Mouse (Mus musculus) cortical plate, adult 2 months (tissue): ENCODE data around the gene Tktl1. TPM values are rescaled to one million over a fixed set of nuclear protein-coding genes. Genes with fewer than 3 reads are reported as not detected.

ENCODE experiments used
- H3K27ac ChIP-seq: fragments of 200-500 bp; 2 replicates; pipeline ENCODE4 v1.5.1; 2012; ENCODE audit warnings: low read length, control low read depth, inconsistent platforms; ENCODE audit not compliant: insufficient read depth
- H3K4me1 ChIP-seq: fragments of 200-500 bp; 2 replicates; pipeline ENCODE4 v1.6.1; 2011; ENCODE audit warnings: low read length; ENCODE audit not compliant: control insufficient read depth, insufficient read depth
- H3K4me3 ChIP-seq: fragments of 200-500 bp; 2 replicates; pipeline ENCODE4 v1.5.1; 2011; ENCODE audit warnings: mild to moderate bottlenecking, low read length, control low read depth; ENCODE audit not compliant: insufficient read depth
- CTCF ChIP-seq: fragments of 200-500 bp; IDR thresholded peaks from 2 replicates; pipeline ENCODE4 v1.5.1; 2011; ENCODE audit warnings: mild to moderate bottlenecking, control low read depth, low read length; ENCODE audit not compliant: insufficient read depth; ENCODE audit errors: extremely low read depth
- POLR2A ChIP-seq: fragments of 200-500 bp; IDR thresholded peaks from 2 replicates; pipeline ENCODE4 v1.6.1; 2011; ENCODE audit warnings: mild to moderate bottlenecking, low read length, control low read depth; ENCODE audit not compliant: insufficient read depth; ENCODE audit errors: extremely low read depth
- polyA plus RNA-seq: library from polyadenylated mRNA; depleted of rRNA; stranded (reverse); fragments of >200 nt; gene quantifications from 2 replicates; pipeline ENCODE4 v1.2.3, GENCODE M21; 2012; rRNA removed

The Tktl1 gene
- polyA plus RNA-seq, 1 experiment: 0.04 TPM

GRCm38 (mm10) chrX:74254888-74255565 lies 78.0 kb downstream of the Tktl1 start:
- no peak for TF ChIP-seq CTCF
- no peak for TF ChIP-seq POLR2A
- peak overlapping the region; percentile 96 for H3K4me3 ChIP-seq
- no peaks in the 10 kb centered on the region for H3K4me1 ChIP-seq
- H3K27ac ChIP-seq: peak overlapping the region; percentile 85

- no peak overlapping the region for H3K4me3 ChIP-seq
- H3K4me1 ChIP-seq: no peaks in the 10 kb centered on the region
- no peak for TF ChIP-seq POLR2A
- TF ChIP-seq CTCF: no peak
- no peak overlapping the region for H3K27ac ChIP-seq
Measured at GRCm38 (mm10) chrX:74257746-74258145, 80.7 kb downstream of the Tktl1 start.

Other genes with a start within 250 kb of the Tktl1 start
- gene Renbp, start 246.4 kb upstream of the Tktl1 start, polyA plus RNA-seq: 6.7 and 8.7 TPM in 2 replicates
- gene Hcfc1, start 210.9 kb upstream of the Tktl1 start, polyA plus RNA-seq: 33.1 and 33.3 TPM in 2 replicates
- 80.8 and 94.9 TPM in 2 replicates for gene Irak1, start 153.3 kb upstream of the Tktl1 start, polyA plus RNA-seq
- gene Opn1mw, start 49.8 kb upstream of the Tktl1 start, polyA plus RNA-seq: 0.34 and 0.38 TPM in 2 replicates
- 28.6 and 29.4 TPM in 2 replicates for gene Mecp2, start 41.9 kb upstream of the Tktl1 start, polyA plus RNA-seq
- not detected in 2 replicates for gene Tex28, start 9.4 kb upstream of the Tktl1 start, polyA plus RNA-seq
- 157 and 175 TPM in 2 replicates for gene Flna, start 72.6 kb downstream of the Tktl1 start, polyA plus RNA-seq
- 41.9 and 43.6 TPM in 2 replicates for gene Emd, start 77.4 kb downstream of the Tktl1 start, polyA plus RNA-seq
- gene Rpl10, start 93.6 kb downstream of the Tktl1 start, polyA plus RNA-seq: 770 and 800 TPM in 2 replicates
- gene Taz, start 104.7 kb downstream of the Tktl1 start, polyA plus RNA-seq: 83.0 and 101 TPM in 2 replicates
- 5.3 TPM in 2 replicates for gene Dnase1l1, start 105.1 kb downstream of the Tktl1 start, polyA plus RNA-seq
- 477 and 483 TPM in 2 replicates for gene Atp6ap1, start 119.8 kb downstream of the Tktl1 start, polyA plus RNA-seq
- 792 and 862 TPM in 2 replicates for gene Gdi1, start 127.7 kb downstream of the Tktl1 start, polyA plus RNA-seq
- 41.0 and 51.5 TPM in 2 replicates for gene Fam50a, start 135.8 kb downstream of the Tktl1 start, polyA plus RNA-seq
- 39.9 and 44.7 TPM in 2 replicates for gene Plxna3, start 151.8 kb downstream of the Tktl1 start, polyA plus RNA-seq
- 51.6 and 54.4 TPM in 2 replicates for gene Lage3, start 176.4 kb downstream of the Tktl1 start, polyA plus RNA-seq
- gene Ubl4a, start 196.0 kb downstream of the Tktl1 start, polyA plus RNA-seq: 82.9 and 83.8 TPM in 2 replicates
- gene Slc10a3, start 196.1 kb downstream of the Tktl1 start, polyA plus RNA-seq: 4.2 and 5.2 TPM in 2 replicates
- 31.6 TPM in 2 replicates for gene Fam3a, start 216.0 kb downstream of the Tktl1 start, polyA plus RNA-seq
- 21.3 and 22.1 TPM in 2 replicates for gene Ikbkg, start 216.0 kb downstream of the Tktl1 start, polyA plus RNA-seq